ENCODE assay signal across 8 mouse cellular contexts in the genomic region with DNA sequence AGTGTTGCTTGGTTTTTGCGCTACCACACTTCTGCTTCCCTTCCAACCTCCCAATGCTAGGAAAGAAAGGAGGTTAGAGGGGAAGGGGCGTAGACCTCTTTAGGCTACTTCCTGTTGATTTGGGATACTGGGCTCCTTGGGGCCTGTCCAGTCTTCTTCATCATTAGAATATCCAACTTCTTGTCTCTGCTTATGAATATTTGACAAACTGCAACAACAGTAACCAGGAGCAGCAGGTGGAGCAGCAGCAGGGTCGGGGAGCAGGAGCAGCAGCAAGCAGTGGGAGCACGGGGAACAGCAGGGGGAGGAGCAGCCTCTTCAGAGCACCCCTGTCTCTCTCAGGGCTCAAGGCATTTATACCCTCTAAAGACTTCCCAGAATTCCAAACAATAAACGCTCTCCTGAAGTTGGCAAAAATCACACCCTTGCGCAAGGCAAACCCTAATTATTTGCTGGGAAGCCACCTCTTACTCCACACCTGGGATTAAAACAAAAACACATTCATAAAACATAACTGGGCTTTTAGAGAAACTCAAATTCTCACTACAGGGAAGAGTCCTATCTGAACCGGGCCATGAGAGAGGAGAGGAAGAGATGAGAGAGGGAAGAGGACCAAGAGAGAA. TPM values are rescaled to one million over a fixed set of nuclear protein-coding genes. Genes with fewer than 3 reads are reported as not detected.
DNase-seq lines count a peak whose midpoint lies in the region; ATAC-seq and TF ChIP-seq lines count a peak whose summit lies in the region.

No protein-coding gene starts in this region.

- H3K9ac ChIP-seq in lung, embryonic 14.5 days, result peak overlapping the region; percentile 83
- peak overlapping the region; percentile 75 for H3K9ac ChIP-seq in embryonic facial prominence, embryonic 12.5 days
- H3K9ac ChIP-seq in intestine, embryonic 15.5 days, result peak overlapping the region; percentile 81
- H3K9ac ChIP-seq in neural tube, embryonic 14.5 days (replicated peaks; ENCODE audit: low read depth, low read length), result no peak overlapping the region; the same call in 1 of the 2 replicates

- peaks cover 15% of the 10 kb centered on the region for H3K36me3 ChIP-seq in lung, embryonic 14.5 days (ENCODE audit: insufficient read depth)
- peaks cover 7% of the 10 kb centered on the region for H3K36me3 ChIP-seq in embryonic facial prominence, embryonic 12.5 days
- peaks cover 5% of the 10 kb centered on the region for H3K36me3 ChIP-seq in intestine, embryonic 15.5 days
- H3K36me3 ChIP-seq in neural tube, embryonic 14.5 days (ENCODE audit: control insufficient read depth, insufficient read depth, low read length), result no peaks in the 10 kb centered on the region

- H3K9me3 ChIP-seq in lung, embryonic 14.5 days (ENCODE audit: low read depth, low read length), result no peaks in the 10 kb centered on the region
- H3K9me3 ChIP-seq in embryonic facial prominence, embryonic 12.5 days, result no peaks in the 10 kb centered on the region
- no peaks in the 10 kb centered on the region for H3K9me3 ChIP-seq in intestine, embryonic 15.5 days
- H3K9me3 ChIP-seq in neural tube, embryonic 14.5 days (ENCODE audit: control insufficient read depth, low read length), result no peaks in the 10 kb centered on the region

- no peak for TF ChIP-seq CTCF in lung, embryonic 14.5 days (IDR thresholded peaks at IDR 0.05; ENCODE audit: low read depth)

- H3K27me3 ChIP-seq in lung, embryonic 14.5 days (ENCODE audit: insufficient read depth, low read length), result no peaks in the 10 kb centered on the region
- H3K27me3 ChIP-seq in embryonic facial prominence, embryonic 12.5 days, result no peaks in the 10 kb centered on the region
- H3K27me3 ChIP-seq in intestine, embryonic 15.5 days (replicated peaks), result no peaks in the 10 kb centered on the region
- H3K27me3 ChIP-seq in neural tube, embryonic 14.5 days (ENCODE audit: control insufficient read depth, insufficient read depth, low read length), result no peaks in the 10 kb centered on the region

- WGBS in lung, embryonic 14.5 days, result 73% methylated on average over 7 of the region's 7 CpGs
- 79% methylated on average over 7 of the region's 7 CpGs for WGBS in embryonic facial prominence, embryonic 12.5 days
- 69% methylated on average over 7 of the region's 7 CpGs for WGBS in intestine, embryonic 15.5 days
- WGBS in neural tube, embryonic 14.5 days, result 84% methylated on average over 7 of the region's 7 CpGs

- no peak for DNase-seq in lung, embryonic 14.5 days
- no peak for DNase-seq in lung, postnatal 14 days
- DNase-seq in thymus, postnatal 0 days (ENCODE audit: low spot score), result no peak
- DNase-seq in left cerebral cortex, adult 9 months (ENCODE audit: low spot score in 2 of 2), result no peak

- peaks cover 22% of the 10 kb centered on the region for H3K4me1 ChIP-seq in lung, embryonic 14.5 days (ENCODE audit: insufficient read depth)
- H3K4me1 ChIP-seq in embryonic facial prominence, embryonic 12.5 days, result peaks cover 27% of the 10 kb centered on the region
- peaks cover 23% of the 10 kb centered on the region for H3K4me1 ChIP-seq in intestine, embryonic 15.5 days (replicated peaks)
- H3K4me1 ChIP-seq in neural tube, embryonic 14.5 days (ENCODE audit: control insufficient read depth, insufficient read depth, low read length), result peaks cover 11% of the 10 kb centered on the region

- H3K27ac ChIP-seq in lung, embryonic 14.5 days (ENCODE audit: low read depth), result peak overlapping the region; percentile 97
- peak overlapping the region; percentile 94 for H3K27ac ChIP-seq in embryonic facial prominence, embryonic 12.5 days
- peak overlapping the region; percentile 99 for H3K27ac ChIP-seq in intestine, embryonic 15.5 days
- peak overlapping the region; percentile 95; the same call in 1 of the 2 replicates for H3K27ac ChIP-seq in neural tube, embryonic 14.5 days (ENCODE audit: low read depth, low read length)

- peak overlapping the region; percentile 74 for H3K4me3 ChIP-seq in lung, embryonic 14.5 days (ENCODE audit: low read depth, low read length)
- H3K4me3 ChIP-seq in embryonic facial prominence, embryonic 12.5 days, result peak overlapping the region; percentile 74
- peak overlapping the region; percentile 69 for H3K4me3 ChIP-seq in intestine, embryonic 15.5 days (replicated peaks)
- no peak overlapping the region for H3K4me3 ChIP-seq in neural tube, embryonic 14.5 days (ENCODE audit: low read depth, low read length)

- ATAC-seq in lung, embryonic 14.5 days (ENCODE audit: insufficient read depth), result no peak
- no peak for ATAC-seq in embryonic facial prominence, embryonic 12.5 days (ENCODE audit: insufficient number of reproducible peaks, insufficient read depth, low FRiP score, low TSS enrichment)
- no peak for ATAC-seq in intestine, embryonic 15.5 days
- ATAC-seq in neural tube, embryonic 14.5 days (ENCODE audit: low read depth), result no peak
- no peak for ATAC-seq in frontal cortex, adult (ENCODE audit: low TSS enrichment)

- peak overlapping the region; percentile 90 for H3K4me2 ChIP-seq in lung, embryonic 14.5 days
- peak overlapping the region; percentile 78 for H3K4me2 ChIP-seq in embryonic facial prominence, embryonic 12.5 days (replicated peaks)
- H3K4me2 ChIP-seq in intestine, embryonic 15.5 days (replicated peaks), result peak overlapping the region; percentile 85
- peak overlapping the region; percentile 83 for H3K4me2 ChIP-seq in neural tube, embryonic 14.5 days (ENCODE audit: low read depth, low read length)

RNA-seq across cellular contexts. Expression of a gene that starts 1.3 kb away (rescaled TPM):
- polyA plus RNA-seq in lung, embryonic 14.5 days (2014; fragmentation: Nextera tagmentation; extraction: Ambion mirVana), result 395 and 399 TPM in 2 replicates
- polyA plus RNA-seq in embryonic facial prominence, embryonic 12.5 days (2016; fragmentation: Nextera tagmentation; extraction: Ambion mirVana), result 312 and 318 TPM in 2 replicates
- polyA plus RNA-seq in intestine, embryonic 15.5 days (2015; fragmentation: Nextera tagmentation; extraction: Ambion mirVana), result 307 and 336 TPM in 2 replicates
- polyA plus RNA-seq in neural tube, embryonic 14.5 days (2014; fragmentation: Nextera tagmentation; extraction: Ambion mirVana), result 14.9 and 26.1 TPM in 2 replicates
- polyA plus RNA-seq in thymus, postnatal 0 days (2015; fragmentation: Nextera tagmentation; extraction: Ambion mirVana), result 457 and 480 TPM in 2 replicates

RNA-seq across cellular contexts. Expression of a gene that starts 12.8 kb away (rescaled TPM):
- not detected in 2 replicates for polyA plus RNA-seq in lung, embryonic 14.5 days (2014; fragmentation: Nextera tagmentation; extraction: Ambion mirVana)
- not detected in 2 replicates for polyA plus RNA-seq in embryonic facial prominence, embryonic 12.5 days (2016; fragmentation: Nextera tagmentation; extraction: Ambion mirVana)
- polyA plus RNA-seq in intestine, embryonic 15.5 days (2015; fragmentation: Nextera tagmentation; extraction: Ambion mirVana), result not detected in 2 replicates
- 0.15 TPM in 1 of 2 replicates, not detected in the other for polyA plus RNA-seq in neural tube, embryonic 14.5 days (2014; fragmentation: Nextera tagmentation; extraction: Ambion mirVana)
- polyA plus RNA-seq in thymus, postnatal 0 days (2015; fragmentation: Nextera tagmentation; extraction: Ambion mirVana), result not detected in 2 replicates

RNA-seq across cellular contexts. Expression of a gene that starts 21.8 kb away (rescaled TPM):
- polyA plus RNA-seq in lung, embryonic 14.5 days (2014; fragmentation: Nextera tagmentation; extraction: Ambion mirVana), result 144 and 158 TPM in 2 replicates
- polyA plus RNA-seq in embryonic facial prominence, embryonic 12.5 days (2016; fragmentation: Nextera tagmentation; extraction: Ambion mirVana), result 117 and 129 TPM in 2 replicates
- polyA plus RNA-seq in intestine, embryonic 15.5 days (2015; fragmentation: Nextera tagmentation; extraction: Ambion mirVana), result 144 and 146 TPM in 2 replicates
- polyA plus RNA-seq in neural tube, embryonic 14.5 days (2014; fragmentation: Nextera tagmentation; extraction: Ambion mirVana), result 6.8 and 12.0 TPM in 2 replicates
- polyA plus RNA-seq in thymus, postnatal 0 days (2015; fragmentation: Nextera tagmentation; extraction: Ambion mirVana), result 119 and 133 TPM in 2 replicates

RNA-seq across cellular contexts. Expression of a gene that starts 22.0 kb away (rescaled TPM):
- 4.6 TPM in 2 replicates for polyA plus RNA-seq in lung, embryonic 14.5 days (2014; fragmentation: Nextera tagmentation; extraction: Ambion mirVana)
- 4.3 and 4.9 TPM in 2 replicates for polyA plus RNA-seq in embryonic facial prominence, embryonic 12.5 days (2016; fragmentation: Nextera tagmentation; extraction: Ambion mirVana)
- 8.3 and 8.9 TPM in 2 replicates for polyA plus RNA-seq in intestine, embryonic 15.5 days (2015; fragmentation: Nextera tagmentation; extraction: Ambion mirVana)
- 5.0 and 6.9 TPM in 2 replicates for polyA plus RNA-seq in neural tube, embryonic 14.5 days (2014; fragmentation: Nextera tagmentation; extraction: Ambion mirVana)
- 6.5 and 6.9 TPM in 2 replicates for polyA plus RNA-seq in thymus, postnatal 0 days (2015; fragmentation: Nextera tagmentation; extraction: Ambion mirVana)

RNA-seq across cellular contexts. Expression of a gene that starts 25.6 kb away (rescaled TPM):
- 3.4 and 3.7 TPM in 2 replicates for polyA plus RNA-seq in lung, embryonic 14.5 days (2014; fragmentation: Nextera tagmentation; extraction: Ambion mirVana)
- 2.5 and 2.8 TPM in 2 replicates for polyA plus RNA-seq in embryonic facial prominence, embryonic 12.5 days (2016; fragmentation: Nextera tagmentation; extraction: Ambion mirVana)
- 7.1 and 9.7 TPM in 2 replicates for polyA plus RNA-seq in intestine, embryonic 15.5 days (2015; fragmentation: Nextera tagmentation; extraction: Ambion mirVana)
- 3.8 and 4.2 TPM in 2 replicates for polyA plus RNA-seq in neural tube, embryonic 14.5 days (2014; fragmentation: Nextera tagmentation; extraction: Ambion mirVana)
- polyA plus RNA-seq in thymus, postnatal 0 days (2015; fragmentation: Nextera tagmentation; extraction: Ambion mirVana), result 9.0 and 9.4 TPM in 2 replicates

Comparison
In these comparisons a context has a peak if more than half of its experiments do, and no peak if none do; other contexts are left out.
1. RNA of a gene that starts 1.3 kb away (polyA plus RNA-seq): 457 to 480 TPM in thymus, postnatal 0 days, 395 to 399 TPM in lung, embryonic 14.5 days, 307 to 336 TPM in intestine, embryonic 15.5 days and 312 to 318 TPM in embryonic facial prominence, embryonic 12.5 days; 14.9 to 26.1 TPM in neural tube, embryonic 14.5 days; every median in the first group is over 10 times any median in the second.
2. Peak in every context shown above with its lines, with median percentiles within 50 percentile points of each other: H3K27ac ChIP-seq and H3K4me2 ChIP-seq.